Mouse (Mus musculus): ENCODE data around the gene Zfp683. TPM values are rescaled to one million over a fixed set of nuclear protein-coding genes. Genes with fewer than 3 reads are reported as not detected.

The Zfp683 gene
- polyA plus RNA-seq, 1 experiment from 2014 or later: not detected

DNA sequence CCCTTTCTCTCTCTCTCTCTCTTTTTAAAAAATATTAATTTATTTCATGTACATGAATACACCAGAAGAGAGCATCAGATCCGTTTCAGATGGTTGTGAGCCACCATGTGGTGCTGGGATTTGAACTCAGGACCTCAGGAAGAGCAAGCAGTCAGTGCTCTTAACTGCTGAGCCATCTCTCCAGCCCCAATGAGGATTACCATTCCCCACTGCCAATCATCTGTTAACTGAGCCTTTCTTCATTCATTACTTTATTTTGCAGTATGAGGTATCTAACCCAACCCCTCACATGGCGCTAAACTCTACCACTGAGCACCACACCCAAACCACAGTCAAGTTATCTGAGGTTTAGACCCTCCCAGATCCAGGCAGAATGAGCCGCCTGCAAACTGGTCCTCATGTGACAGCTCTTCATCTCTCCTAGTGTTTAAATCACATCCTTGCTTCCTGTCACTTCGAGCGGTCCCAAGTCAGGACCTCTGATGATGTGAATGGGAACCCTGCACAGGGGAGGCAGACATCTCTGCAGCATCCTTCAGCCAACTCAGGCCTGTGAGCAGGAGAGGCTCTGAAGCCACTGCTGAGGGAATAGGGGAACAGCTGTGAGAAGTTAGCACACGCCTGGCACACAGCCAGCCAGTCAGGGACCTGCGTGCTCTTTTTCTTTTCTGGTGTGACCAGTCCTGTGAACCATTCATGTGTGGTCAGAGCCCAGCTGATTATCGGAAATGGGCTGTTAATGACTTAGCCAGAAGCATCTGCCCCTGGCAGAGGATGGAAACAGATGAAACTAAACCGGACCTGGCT, 12.1 kb upstream of the Zfp683 start:
- H3K4me3 ChIP-seq (replicated peaks; ENCODE audit: low read length): no peak overlapping the region
- H3K9ac ChIP-seq: no peak overlapping the region
- H3K4me2 ChIP-seq (replicated peaks): no peak overlapping the region
- H3K4me1 ChIP-seq (replicated peaks; ENCODE audit: control insufficient read depth, insufficient read depth, low read length): no peaks in the 10 kb centered on the region
- no peaks in the 10 kb centered on the region for H3K9me3 ChIP-seq (ENCODE audit: control insufficient read depth, low read length)
- DNase-seq (ENCODE audit: low spot score): peak; percentile 50
- H3K36me3 ChIP-seq (replicated peaks; ENCODE audit: control insufficient read depth, insufficient read depth): no peaks in the 10 kb centered on the region
- no peaks in the 10 kb centered on the region for H3K27me3 ChIP-seq (ENCODE audit: control insufficient read depth, insufficient read depth, low read length)
- 56% methylated on average over 9 of the region's 9 CpGs for WGBS
- H3K27ac ChIP-seq: no peak overlapping the region
- ATAC-seq (ENCODE audit: low FRiP score): no peak

DNA sequence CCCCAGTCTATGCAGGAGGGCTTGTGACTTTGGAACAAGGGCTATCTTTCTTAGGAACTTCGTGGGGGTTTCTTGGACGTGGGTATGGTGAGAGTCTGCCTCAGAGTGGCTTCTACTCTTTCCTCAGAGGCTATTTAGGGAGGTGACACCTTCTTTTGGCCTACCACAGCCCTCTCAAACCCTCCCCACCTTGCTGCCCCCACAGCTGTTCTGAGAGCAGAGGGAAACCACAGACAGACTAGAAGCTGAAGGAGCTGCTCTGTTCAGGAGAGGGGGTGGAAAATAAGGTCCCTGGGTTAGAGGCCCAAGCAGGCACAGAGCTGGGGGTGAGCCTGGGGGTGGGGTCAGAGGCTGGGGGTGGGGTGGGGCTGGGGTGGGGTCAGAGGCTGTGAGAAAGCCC, 10.6 kb upstream of the Zfp683 start:
- no peaks in the 10 kb centered on the region for H3K4me1 ChIP-seq (replicated peaks; ENCODE audit: control insufficient read depth, insufficient read depth, low read length)
- H3K9me3 ChIP-seq (ENCODE audit: control insufficient read depth, low read length): no peaks in the 10 kb centered on the region
- no peak overlapping the region for H3K9ac ChIP-seq
- DNase-seq (ENCODE audit: low spot score): no peak
- 65% methylated on average over 2 of the region's 2 CpGs for WGBS
- H3K36me3 ChIP-seq (replicated peaks; ENCODE audit: control insufficient read depth, insufficient read depth): no peaks in the 10 kb centered on the region
- ATAC-seq (ENCODE audit: low FRiP score): no peak
- H3K27ac ChIP-seq: no peak overlapping the region
- no peak overlapping the region for H3K4me2 ChIP-seq (replicated peaks)
- no peak overlapping the region for H3K4me3 ChIP-seq (replicated peaks; ENCODE audit: low read length)
- H3K27me3 ChIP-seq (ENCODE audit: control insufficient read depth, insufficient read depth, low read length): no peaks in the 10 kb centered on the region

DNA sequence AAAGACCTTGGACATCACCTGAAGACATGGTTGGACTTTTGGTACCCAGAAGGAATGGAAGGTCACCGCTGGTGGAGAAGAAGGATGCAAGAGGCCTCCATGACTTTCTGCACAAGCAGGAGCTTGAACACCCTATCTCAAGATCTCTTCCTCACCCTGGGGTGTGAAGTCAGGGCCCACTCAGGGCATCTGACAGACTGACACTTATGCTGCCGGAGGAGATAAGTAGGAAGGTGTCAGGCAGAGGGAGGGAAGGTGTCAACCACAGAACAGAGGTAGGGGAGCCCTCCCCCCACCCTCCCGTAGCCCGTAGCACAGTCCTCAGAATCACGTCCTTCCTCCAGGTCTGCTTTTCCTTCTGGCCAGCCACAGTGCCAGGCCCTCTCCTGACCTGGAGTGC, 6.0 kb upstream of the Zfp683 start:
- Histone ChIP-seq H3K27ac (no peak overlapping the region), H3K4me2 (replicated peaks) (no peak overlapping the region), H3K9ac (no peak overlapping the region), H3K4me3 (replicated peaks; ENCODE audit: low read length) (no peak overlapping the region), H3K36me3 (replicated peaks; ENCODE audit: control insufficient read depth, insufficient read depth) (no peaks in the 10 kb centered on the region), H3K4me1 (replicated peaks; ENCODE audit: control insufficient read depth, insufficient read depth, low read length) (no peaks in the 10 kb centered on the region), H3K27me3 (ENCODE audit: control insufficient read depth, insufficient read depth, low read length) (no peaks in the 10 kb centered on the region), H3K9me3 (ENCODE audit: control insufficient read depth, low read length) (no peaks in the 10 kb centered on the region)
- 91% methylated on average over 5 of the region's 5 CpGs for WGBS
- no peak for ATAC-seq (ENCODE audit: low FRiP score)
- no peak for DNase-seq (ENCODE audit: low spot score)

DNA sequence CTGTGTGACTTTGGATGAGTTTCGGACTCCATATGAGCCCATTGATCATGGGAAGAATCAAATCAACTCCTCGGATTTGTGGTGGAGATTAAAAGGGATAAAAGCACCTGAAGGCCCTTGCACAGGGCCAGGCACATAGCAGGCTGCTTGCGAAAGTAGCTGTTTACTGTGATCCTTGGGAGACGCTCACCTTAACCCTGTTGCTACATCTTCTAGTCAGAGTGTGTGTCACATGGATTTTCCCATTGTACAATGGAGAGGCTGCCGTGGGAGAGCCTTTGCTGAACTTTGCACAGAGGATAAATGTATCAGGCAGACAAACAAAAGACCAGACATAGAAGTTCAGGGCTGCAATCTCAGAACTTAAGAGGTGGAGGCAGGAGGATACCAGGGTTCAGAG, 1.7 kb upstream of the Zfp683 start:
- H3K27me3 ChIP-seq (ENCODE audit: control insufficient read depth, insufficient read depth, low read length): no peaks in the 10 kb centered on the region
- no peaks in the 10 kb centered on the region for H3K36me3 ChIP-seq (replicated peaks; ENCODE audit: control insufficient read depth, insufficient read depth)
- no peaks in the 10 kb centered on the region for H3K4me1 ChIP-seq (replicated peaks; ENCODE audit: control insufficient read depth, insufficient read depth, low read length)
- H3K4me2 ChIP-seq (replicated peaks): no peak overlapping the region
- H3K9me3 ChIP-seq (ENCODE audit: control insufficient read depth, low read length): no peaks in the 10 kb centered on the region
- WGBS: 88% methylated on average over 5 of the region's 5 CpGs
- DNase-seq (ENCODE audit: low spot score): no peak
- no peak overlapping the region for H3K9ac ChIP-seq
- H3K27ac ChIP-seq: no peak overlapping the region
- no peak for ATAC-seq (ENCODE audit: low FRiP score)
- no peak overlapping the region for H3K4me3 ChIP-seq (replicated peaks; ENCODE audit: low read length)

DNA sequence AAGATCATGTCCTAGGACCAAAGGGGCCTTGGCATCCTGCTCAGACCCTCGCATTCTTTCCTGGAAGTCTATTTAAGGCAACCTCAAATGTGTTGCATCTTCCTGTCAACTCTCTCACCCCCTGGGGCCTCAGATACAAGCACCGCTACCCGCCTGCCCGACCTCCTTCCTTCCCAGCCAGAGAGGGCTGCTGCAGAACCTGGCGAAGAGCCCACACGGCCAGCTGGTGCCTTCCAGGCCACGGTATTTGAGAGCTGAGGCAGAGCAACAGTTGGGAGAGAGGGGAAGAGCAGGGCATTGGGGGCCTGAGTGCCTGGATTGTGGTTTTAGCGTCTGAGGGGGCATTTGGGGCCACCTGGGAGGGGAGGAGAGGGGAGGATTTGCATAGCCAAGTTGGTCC, 1.1 kb upstream of the Zfp683 start:
- no peak overlapping the region for H3K9ac ChIP-seq
- H3K36me3 ChIP-seq (replicated peaks; ENCODE audit: control insufficient read depth, insufficient read depth): no peaks in the 10 kb centered on the region
- no peaks in the 10 kb centered on the region for H3K27me3 ChIP-seq (ENCODE audit: control insufficient read depth, insufficient read depth, low read length)
- no peak overlapping the region for H3K4me3 ChIP-seq (replicated peaks; ENCODE audit: low read length)
- H3K27ac ChIP-seq: no peak overlapping the region
- ATAC-seq (ENCODE audit: low FRiP score): no peak
- H3K9me3 ChIP-seq (ENCODE audit: control insufficient read depth, low read length): no peaks in the 10 kb centered on the region
- no peak overlapping the region for H3K4me2 ChIP-seq (replicated peaks)
- H3K4me1 ChIP-seq (replicated peaks; ENCODE audit: control insufficient read depth, insufficient read depth, low read length): no peaks in the 10 kb centered on the region
- DNase-seq (ENCODE audit: low spot score): peak; percentile 66
- WGBS: 24% methylated on average over 8 of the region's 8 CpGs

DNA sequence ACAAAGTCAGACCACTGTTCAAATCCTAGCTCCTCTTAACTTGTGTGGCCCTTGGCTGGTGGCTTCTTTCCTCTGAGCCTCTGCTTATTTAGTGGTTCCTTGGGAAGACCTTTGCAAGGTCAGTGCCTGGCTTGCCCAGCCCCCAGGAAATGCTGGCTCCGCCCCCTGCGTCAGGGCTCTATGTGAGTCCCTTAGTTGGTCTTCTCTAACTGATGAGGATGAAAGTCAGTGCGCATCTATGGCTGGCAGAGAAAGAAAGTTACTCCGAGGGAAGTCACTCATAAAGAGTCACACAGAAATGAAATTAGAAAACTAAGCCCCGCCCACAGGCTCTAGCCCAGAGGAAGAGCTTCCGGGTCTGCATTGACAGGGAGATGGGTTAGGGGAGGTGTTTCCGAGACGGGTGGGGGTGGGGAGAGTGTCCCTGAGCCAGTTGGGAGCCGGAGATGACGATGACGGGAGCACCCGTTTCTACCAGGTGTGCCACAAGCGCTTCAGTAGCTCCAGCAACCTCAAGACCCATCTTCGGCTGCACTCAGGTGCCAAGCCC, 4.6 kb downstream of the Zfp683 start:
- Histone ChIP-seq H3K9me3 (ENCODE audit: control insufficient read depth, low read length) (no peaks in the 10 kb centered on the region), H3K4me1 (replicated peaks; ENCODE audit: control insufficient read depth, insufficient read depth, low read length) (no peaks in the 10 kb centered on the region), H3K36me3 (replicated peaks; ENCODE audit: control insufficient read depth, insufficient read depth) (no peaks in the 10 kb centered on the region), H3K27me3 (ENCODE audit: control insufficient read depth, insufficient read depth, low read length) (no peaks in the 10 kb centered on the region), H3K4me3 (replicated peaks; ENCODE audit: low read length) (no peak overlapping the region), H3K27ac (no peak overlapping the region), H3K4me2 (replicated peaks) (peak overlapping the region; percentile 5; the same call in 1 of the 2 replicates), H3K9ac (no peak overlapping the region)
- WGBS: 32% methylated on average over 14 of the region's 14 CpGs
- no peak for DNase-seq (ENCODE audit: low spot score)
- ATAC-seq (ENCODE audit: low FRiP score): no peak

DNA sequence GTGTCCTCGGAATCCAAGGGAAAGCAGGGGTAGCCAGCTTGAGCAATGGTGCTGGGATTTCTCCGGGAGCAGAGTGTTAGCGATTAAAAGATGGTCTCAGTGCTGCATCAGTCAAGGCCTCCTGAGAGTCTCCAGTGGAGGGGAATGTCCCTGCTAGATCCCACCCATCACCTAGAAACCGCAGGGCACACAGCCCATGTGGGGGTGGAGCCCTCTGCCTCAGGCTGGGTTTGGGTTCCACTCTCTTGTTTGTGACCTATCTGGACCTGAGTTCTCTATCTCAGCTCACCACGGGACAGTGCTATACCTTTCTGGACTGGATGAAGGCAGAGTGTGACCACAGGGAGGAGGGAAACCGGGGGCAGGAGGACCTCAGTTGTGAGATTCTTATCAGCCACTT, 5.3 kb downstream of the Zfp683 start:
- no peaks in the 10 kb centered on the region for H3K4me1 ChIP-seq (replicated peaks; ENCODE audit: control insufficient read depth, insufficient read depth, low read length)
- no peaks in the 10 kb centered on the region for H3K36me3 ChIP-seq (replicated peaks; ENCODE audit: control insufficient read depth, insufficient read depth)
- 84% methylated on average over 6 of the region's 6 CpGs for WGBS
- H3K9ac ChIP-seq: no peak overlapping the region
- H3K9me3 ChIP-seq (ENCODE audit: control insufficient read depth, low read length): no peaks in the 10 kb centered on the region
- ATAC-seq (ENCODE audit: low FRiP score) (no peak), DNase-seq (ENCODE audit: low spot score) (no peak)
- no peak overlapping the region for H3K4me3 ChIP-seq (replicated peaks; ENCODE audit: low read length)
- no peak overlapping the region for H3K27ac ChIP-seq
- H3K4me2 ChIP-seq (replicated peaks): no peak overlapping the region
- H3K27me3 ChIP-seq (ENCODE audit: control insufficient read depth, insufficient read depth, low read length): no peaks in the 10 kb centered on the region; the same call in 1 of the 2 replicates

DNA sequence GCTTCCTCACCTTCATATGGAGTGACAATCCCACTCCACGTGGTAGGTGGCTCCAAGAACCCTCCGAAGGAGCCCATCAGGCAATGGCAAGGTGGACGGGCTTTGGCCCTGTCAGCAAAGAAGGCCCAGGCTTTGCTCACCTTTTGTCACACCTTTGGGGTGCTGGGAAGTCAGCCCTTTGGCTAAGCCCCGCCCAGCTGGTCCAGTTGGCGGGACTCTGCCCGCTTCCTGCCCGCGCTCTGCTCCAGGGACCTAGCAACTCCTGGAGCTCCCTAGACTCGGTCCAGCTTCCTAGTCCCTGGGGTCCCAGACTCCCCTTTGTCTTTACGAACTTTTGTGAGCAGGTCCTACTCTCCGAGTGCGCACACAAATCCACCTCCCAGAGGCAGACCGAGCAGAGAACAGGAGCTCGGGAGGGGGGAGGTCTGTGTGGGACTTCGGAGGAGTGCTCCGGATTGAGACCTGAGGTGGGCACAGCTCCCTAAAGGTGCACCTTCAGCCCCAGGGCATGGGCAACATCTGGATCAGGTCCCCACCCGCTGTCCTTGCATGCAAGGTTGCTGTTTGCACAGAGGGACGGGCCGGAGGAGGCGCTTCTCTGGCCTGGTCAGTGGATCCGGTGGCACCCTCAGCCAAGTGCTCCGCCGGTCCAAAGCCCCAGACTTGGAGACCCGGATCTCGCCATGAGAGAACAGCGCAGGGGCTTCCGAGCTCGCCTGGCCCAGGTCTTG, 6.7 kb downstream of the Zfp683 start, which contains the start of gene Crybg2:
TSS of gene Crybg2 (plus strand) at position 681 of the 731 bp plus-strand sequence.
- H3K9ac ChIP-seq: no peak within 1 kb of the TSS
- H3K36me3 ChIP-seq (replicated peaks; ENCODE audit: control insufficient read depth, insufficient read depth): no peaks in the 10 kb centered on the region
- peaks cover 4% of the 10 kb centered on the region for H3K27me3 ChIP-seq (ENCODE audit: control insufficient read depth, insufficient read depth, low read length)
- H3K9me3 ChIP-seq (ENCODE audit: control insufficient read depth, low read length): no peaks in the 10 kb centered on the region
- no peak within 1 kb of the TSS for H3K27ac ChIP-seq
- ATAC-seq (ENCODE audit: low FRiP score): no peak
- no peak for DNase-seq (ENCODE audit: low spot score)
- no peak within 1 kb of the TSS for H3K4me2 ChIP-seq (replicated peaks)
- H3K4me3 ChIP-seq (replicated peaks; ENCODE audit: low read length): no peak within 1 kb of the TSS
- no peaks in the 10 kb centered on the region for H3K4me1 ChIP-seq (replicated peaks; ENCODE audit: control insufficient read depth, insufficient read depth, low read length)
- WGBS: 51% methylated on average over 28 of the region's 28 CpGs

DNA sequence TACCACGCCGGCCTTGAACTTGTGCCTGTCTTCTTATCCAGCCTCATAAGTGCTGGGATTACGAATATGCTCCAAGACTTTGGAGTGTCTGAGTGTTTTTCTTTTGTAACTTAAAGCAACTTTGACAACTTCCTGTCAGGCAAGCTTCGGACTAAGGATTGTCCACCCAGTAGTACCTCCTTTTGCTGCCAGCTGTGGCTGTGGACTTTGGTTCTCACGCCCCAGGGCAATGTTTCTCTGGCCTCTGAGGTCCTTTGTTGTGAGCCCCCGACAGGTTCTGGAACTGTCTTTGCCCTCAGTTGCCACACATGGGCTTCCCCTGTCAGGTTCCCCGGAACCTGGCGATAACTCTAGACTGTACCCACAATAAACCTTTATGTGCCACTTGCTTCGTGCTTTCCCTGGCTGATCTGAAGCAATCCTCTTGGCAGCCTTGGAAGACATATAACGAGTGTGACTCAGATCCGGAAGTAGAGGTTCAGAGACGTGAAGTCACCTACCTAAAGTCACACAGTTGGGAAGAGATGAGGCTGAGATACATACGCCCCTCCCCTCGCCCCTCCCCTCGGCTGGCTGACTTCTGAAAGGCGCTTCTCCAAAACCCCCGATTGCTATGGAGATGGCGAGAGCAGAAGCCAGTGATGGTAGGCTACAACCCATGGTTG, 7.7 kb downstream of the Zfp683 start:
- peaks cover 10% of the 10 kb centered on the region for H3K27me3 ChIP-seq (ENCODE audit: control insufficient read depth, insufficient read depth, low read length)
- DNase-seq (ENCODE audit: low spot score): no peak
- H3K4me3 ChIP-seq (replicated peaks; ENCODE audit: low read length): no peak overlapping the region
- no peak overlapping the region for H3K27ac ChIP-seq
- H3K36me3 ChIP-seq (replicated peaks; ENCODE audit: control insufficient read depth, insufficient read depth): no peaks in the 10 kb centered on the region
- WGBS: 64% methylated on average over 18 of the region's 18 CpGs
- ATAC-seq (ENCODE audit: low FRiP score): no peak
- no peaks in the 10 kb centered on the region for H3K4me1 ChIP-seq (replicated peaks; ENCODE audit: control insufficient read depth, insufficient read depth, low read length)
- H3K9me3 ChIP-seq (ENCODE audit: control insufficient read depth, low read length): no peaks in the 10 kb centered on the region
- no peak overlapping the region for H3K4me2 ChIP-seq (replicated peaks)
- no peak overlapping the region for H3K9ac ChIP-seq

Measured in hindbrain, embryonic 14.5 days (tissue).